In genomic region chrX:107812120-107812519, GRCm38 (mm10) we compare ENCODE assay signal across 23 mouse cellular contexts. TPM values are rescaled to one million over a fixed set of nuclear protein-coding genes. Genes with fewer than 3 reads are reported as not detected.
"Had no signal": no experiment of that assay in that cellular context is flagged by ENCODE, and none has a peak within 500 bp of the region (broad histone marks: within the 10 kb centered on the region; RNA-seq: fewer than 3 reads in every experiment).

No protein-coding gene starts in this region.

- H3K27ac ChIP-seq: neural tube, embryonic 13.5 days; neural tube, embryonic 15.5 days; stomach, embryonic 15.5 days; stomach, postnatal 0 days had no signal

- H3K27me3 ChIP-seq: neural tube, embryonic 13.5 days; neural tube, embryonic 15.5 days; stomach, embryonic 15.5 days had no signal

- DNase-seq: retina, postnatal 1 day; right cerebral cortex, adult 18-20 months; right cerebral cortex, postnatal 14 days; right cerebral cortex, postnatal 25 days; right cerebral cortex, postnatal 4 days; spleen, adult 18-20 months; thymus, adult 18-20 months; thymus, adult 2 months; thymus, postnatal 14 days; thymus, postnatal 25 days; thymus, postnatal 36 days; thymus, postnatal 4 days had no signal

- H3K4me1 ChIP-seq: neural tube, embryonic 15.5 days; stomach, embryonic 15.5 days had no signal

- H3K36me3 ChIP-seq: neural tube, embryonic 13.5 days; neural tube, embryonic 15.5 days; stomach, embryonic 15.5 days had no signal

- H3K9ac ChIP-seq: neural tube, embryonic 13.5 days; neural tube, embryonic 15.5 days; stomach, embryonic 15.5 days had no signal

- H3K4me3 ChIP-seq: neural tube, embryonic 13.5 days; neural tube, embryonic 15.5 days; stomach, embryonic 15.5 days had no signal

- H3K9me3 ChIP-seq: neural tube, embryonic 13.5 days; neural tube, embryonic 15.5 days; stomach, embryonic 15.5 days had no signal

- H3K4me2 ChIP-seq: neural tube, embryonic 13.5 days; neural tube, embryonic 15.5 days; stomach, embryonic 15.5 days had no signal

RNA-seq across cellular contexts. Expression of gene Tent5d, which starts 19.7 kb away (rescaled TPM):
- total RNA-seq: neutrophil, adult 5-6 weeks had no signal
- polyA plus RNA-seq: neural tube, embryonic 13.5 days; neural tube, embryonic 14.5 days; neural tube, embryonic 15.5 days; small intestine, adult 2 months; spleen, adult 2 months; stomach, embryonic 16.5 days; stomach, postnatal 0 days; thymus, adult 2 months; thymus, postnatal 0 days; urinary bladder, adult 2 months had no signal
